Mouse (Mus musculus): ENCODE data around the gene Syngr2. TPM values are rescaled to one million over a fixed set of nuclear protein-coding genes. Genes with fewer than 3 reads are reported as not detected.
"Not testable (repeated sequence)": the region's sequence is repeated elsewhere in the genome, so short reads cannot be mapped to it uniquely, and the experiment has no call there.

Syngr2 gene
- polyA plus RNA-seq, 1 experiment: 150 TPM

DNA sequence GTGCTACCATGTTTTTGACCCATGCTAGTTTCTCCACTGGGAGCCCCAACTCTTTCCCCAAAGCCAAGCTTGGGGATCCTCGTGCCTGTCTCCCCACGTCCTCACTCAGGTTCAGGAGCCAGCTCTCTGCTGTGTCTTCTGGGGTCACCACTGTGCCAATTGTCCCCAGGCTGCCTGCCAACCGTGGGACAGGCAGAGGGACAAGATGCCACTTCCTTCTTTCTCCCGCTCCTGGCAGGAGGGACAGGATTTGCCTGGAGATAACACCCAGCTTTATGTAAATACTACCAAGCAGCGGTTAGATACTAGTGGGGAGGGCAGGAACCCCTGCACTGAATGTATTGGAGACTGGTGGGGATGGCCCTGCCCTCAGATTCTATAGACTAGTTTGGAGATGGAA is 4.4 kb downstream of the Syngr2 start:
- no peak for DNase-seq
- peaks cover 13% of the 10 kb centered on the region; the same call in 1 of the 2 replicates for H3K4me1 ChIP-seq (ENCODE audit: control insufficient read depth, insufficient read depth, low read length)
- no peak for TF ChIP-seq CTCF (conservative IDR thresholded peaks at IDR 0.05; ENCODE audit: insufficient read depth, insufficient read length, low read depth, low read length)
- TF ChIP-seq POLR2A (IDR thresholded peaks at IDR 0.05; ENCODE audit: low read depth, low read length): no peak
- no peaks in the 10 kb centered on the region for H3K36me3 ChIP-seq (ENCODE audit: control insufficient read depth, insufficient read depth, low read length)
- 69% methylated on average over 5 of the region's 5 CpGs for WGBS
- no peak overlapping the region for H3K27ac ChIP-seq (ENCODE audit: insufficient read depth, low read depth, low read length)
- no peaks in the 10 kb centered on the region for H3K27me3 ChIP-seq (replicated peaks; ENCODE audit: control insufficient read depth, insufficient read depth, low read length)
- no peak overlapping the region for H3K4me3 ChIP-seq (ENCODE audit: insufficient read depth, low read depth, low read length)

DNA sequence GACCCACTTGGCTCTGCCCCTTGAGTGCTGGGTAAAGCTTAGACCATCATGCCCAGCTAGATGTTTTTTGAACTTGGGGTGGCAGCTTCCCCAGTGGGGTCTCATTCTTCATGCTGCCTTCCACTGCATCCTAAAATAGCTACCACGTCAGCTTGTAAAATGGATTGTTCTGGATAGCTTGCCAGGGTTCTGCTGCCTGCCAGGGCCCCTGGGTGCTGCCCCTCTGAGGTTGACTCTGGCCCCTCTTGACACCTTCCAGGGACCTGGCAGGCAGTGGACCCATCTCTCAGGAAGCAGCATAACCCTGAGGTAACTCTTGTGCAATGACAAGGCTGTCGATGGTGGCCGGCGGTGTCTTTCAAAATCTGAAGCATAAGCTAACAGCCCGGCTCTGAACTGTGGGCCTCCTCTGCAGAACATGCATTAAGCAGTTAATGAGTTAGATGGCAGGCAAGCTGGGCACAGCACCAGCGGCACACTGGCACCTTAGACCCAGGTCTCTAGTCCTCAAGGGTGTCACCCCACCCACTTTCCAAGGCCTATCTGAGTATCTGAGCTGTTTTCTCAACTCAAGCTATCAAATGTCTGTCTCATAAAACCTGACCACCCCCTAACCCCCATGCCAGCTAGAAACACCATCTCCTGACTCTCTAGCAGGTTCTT is 5.4 kb downstream of the Syngr2 start:
- no peak for DNase-seq
- TF ChIP-seq CTCF (conservative IDR thresholded peaks at IDR 0.05; ENCODE audit: insufficient read depth, insufficient read length, low read depth, low read length) (no peak), POLR2A (IDR thresholded peaks at IDR 0.05; ENCODE audit: low read depth, low read length) (no peak)
- Histone ChIP-seq H3K27me3 (replicated peaks; ENCODE audit: control insufficient read depth, insufficient read depth, low read length) (no peaks in the 10 kb centered on the region), H3K4me3 (ENCODE audit: insufficient read depth, low read depth, low read length) (no peak overlapping the region), H3K36me3 (ENCODE audit: control insufficient read depth, insufficient read depth, low read length) (no peaks in the 10 kb centered on the region), H3K4me1 (ENCODE audit: control insufficient read depth, insufficient read depth, low read length) (peaks cover 9% of the 10 kb centered on the region; the same call in 1 of the 2 replicates), H3K27ac (ENCODE audit: insufficient read depth, low read depth, low read length) (no peak overlapping the region)
- 68% methylated on average over 6 of the region's 6 CpGs for WGBS

DNA sequence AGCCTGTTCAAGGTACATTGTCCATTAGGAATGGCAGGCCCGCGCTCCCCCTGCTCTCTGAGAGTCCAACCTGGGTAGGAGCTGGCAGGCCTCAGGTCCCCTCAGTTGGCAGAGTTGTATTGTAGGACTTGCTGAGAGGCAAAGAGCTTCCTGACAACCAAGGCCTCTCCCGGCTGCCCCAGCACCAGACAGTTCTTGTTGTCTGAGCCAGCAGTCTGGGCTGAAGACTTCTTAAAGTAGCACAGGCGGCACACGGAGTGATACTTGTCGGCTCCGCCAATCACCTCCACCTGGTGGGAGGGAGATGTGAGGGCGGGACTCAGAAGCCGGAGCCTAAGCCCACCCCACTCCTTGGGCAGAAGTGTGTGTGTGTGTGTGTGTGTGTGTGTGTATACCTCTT is 6.4 kb downstream of the Syngr2 start:
- H3K4me1 ChIP-seq (ENCODE audit: control insufficient read depth, insufficient read depth, low read length); H3K27ac ChIP-seq (ENCODE audit: insufficient read depth, low read depth, low read length); H3K27me3 ChIP-seq (replicated peaks; ENCODE audit: control insufficient read depth, insufficient read depth, low read length); H3K36me3 ChIP-seq (ENCODE audit: control insufficient read depth, insufficient read depth, low read length); DNase-seq; H3K4me3 ChIP-seq (ENCODE audit: insufficient read depth, low read depth, low read length): not testable (repeated sequence)
- WGBS: 64% methylated on average over 9 of the region's 9 CpGs

DNA sequence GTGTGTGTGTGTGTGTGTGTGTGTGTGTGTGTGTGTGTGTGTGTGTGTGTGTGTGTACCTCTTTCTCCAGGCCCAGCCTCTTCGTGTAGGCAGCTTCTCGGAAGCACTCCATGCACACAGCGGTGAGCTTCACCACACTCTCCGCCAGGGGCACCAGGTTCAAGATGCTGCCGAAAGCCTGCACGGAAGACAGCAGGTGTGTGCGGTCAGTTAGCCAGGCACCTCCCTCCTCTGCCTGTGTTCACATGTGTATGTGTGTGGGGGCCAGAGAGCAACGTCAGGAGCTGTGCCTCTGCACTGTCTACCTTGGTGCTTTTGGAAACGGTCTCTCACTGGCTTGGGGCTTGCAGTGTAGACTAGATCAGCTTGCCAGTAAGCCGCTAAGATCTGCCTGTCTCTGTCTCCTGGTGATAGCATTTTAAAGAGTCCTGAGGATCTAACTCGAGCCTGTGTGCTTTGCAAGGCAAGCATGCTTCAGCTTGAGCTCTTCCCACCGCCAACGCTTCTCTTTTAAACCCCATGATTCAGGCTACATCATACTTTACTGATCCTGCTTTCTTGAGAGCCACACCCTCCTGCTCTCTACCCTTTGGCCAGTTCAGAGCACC is 7.0 kb downstream of the Syngr2 start:
- H3K36me3 ChIP-seq (ENCODE audit: control insufficient read depth, insufficient read depth, low read length): no peaks in the 10 kb centered on the region
- WGBS: 85% methylated on average over 13 of the region's 13 CpGs
- no peak overlapping the region for H3K27ac ChIP-seq (ENCODE audit: insufficient read depth, low read depth, low read length)
- H3K4me3 ChIP-seq (ENCODE audit: insufficient read depth, low read depth, low read length): no peak overlapping the region
- DNase-seq: no peak
- H3K4me1 ChIP-seq (ENCODE audit: control insufficient read depth, insufficient read depth, low read length): peaks cover under 1% of the 10 kb centered on the region; the same call in 1 of the 2 replicates
- TF ChIP-seq POLR2A (IDR thresholded peaks at IDR 0.05; ENCODE audit: low read depth, low read length): no peak
- no peak for TF ChIP-seq CTCF (conservative IDR thresholded peaks at IDR 0.05; ENCODE audit: insufficient read depth, insufficient read length, low read depth, low read length)
- H3K27me3 ChIP-seq (replicated peaks; ENCODE audit: control insufficient read depth, insufficient read depth, low read length): no peaks in the 10 kb centered on the region

DNA sequence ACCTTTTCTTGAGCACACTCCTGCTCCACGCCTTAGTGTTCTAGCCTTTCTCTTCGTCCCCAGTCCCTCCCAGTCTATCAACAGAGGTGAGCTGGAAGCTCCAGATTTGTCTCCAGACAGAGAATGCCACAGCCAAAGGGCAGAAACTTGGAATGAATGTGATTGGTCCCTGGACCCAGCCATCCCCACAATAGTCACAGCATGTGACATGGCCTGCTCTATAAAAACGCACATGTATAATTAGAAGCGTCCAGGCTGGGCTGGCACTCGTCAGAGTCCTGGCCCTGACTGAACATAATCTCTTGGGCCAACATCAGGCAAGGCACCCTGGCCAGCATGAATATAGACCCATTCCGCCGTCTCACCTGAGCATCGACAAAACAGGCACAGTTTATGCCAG is 9.6 kb downstream of the Syngr2 start:
- H3K27me3 ChIP-seq (replicated peaks; ENCODE audit: control insufficient read depth, insufficient read depth, low read length): no peaks in the 10 kb centered on the region
- DNase-seq: no peak
- peaks cover under 1% of the 10 kb centered on the region; the same call in 1 of the 2 replicates for H3K4me1 ChIP-seq (ENCODE audit: control insufficient read depth, insufficient read depth, low read length)
- H3K4me3 ChIP-seq (ENCODE audit: insufficient read depth, low read depth, low read length): no peak overlapping the region
- no peak for TF ChIP-seq CTCF (conservative IDR thresholded peaks at IDR 0.05; ENCODE audit: insufficient read depth, insufficient read length, low read depth, low read length)
- TF ChIP-seq POLR2A (IDR thresholded peaks at IDR 0.05; ENCODE audit: low read depth, low read length): no peak
- WGBS: 75% methylated on average over 8 of the region's 8 CpGs
- no peaks in the 10 kb centered on the region for H3K36me3 ChIP-seq (ENCODE audit: control insufficient read depth, insufficient read depth, low read length)
- H3K27ac ChIP-seq (ENCODE audit: insufficient read depth, low read depth, low read length): no peak overlapping the region

DNA sequence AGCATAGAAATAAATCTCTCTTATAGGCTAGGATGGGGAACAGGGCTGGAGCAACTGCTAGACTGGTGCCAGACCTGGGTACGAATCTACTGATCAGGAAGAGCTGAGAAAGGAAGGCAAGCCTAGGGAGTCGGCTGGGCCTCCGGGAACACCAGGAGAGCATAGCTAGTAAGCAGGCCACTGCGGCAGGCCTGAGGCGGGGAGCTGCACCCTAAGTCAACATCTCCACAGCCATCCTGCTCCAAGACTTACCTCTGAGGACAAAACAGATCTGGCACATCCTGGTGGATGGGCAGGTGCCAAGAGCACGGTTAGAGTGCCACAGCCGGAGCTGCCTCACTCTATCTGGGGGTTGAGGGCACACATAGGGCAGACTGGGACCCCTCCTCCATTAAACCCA is 10.7 kb downstream of the Syngr2 start:
- H3K36me3 ChIP-seq (ENCODE audit: control insufficient read depth, insufficient read depth, low read length): no peaks in the 10 kb centered on the region
- TF ChIP-seq POLR2A (IDR thresholded peaks at IDR 0.05; ENCODE audit: low read depth, low read length): no peak
- TF ChIP-seq CTCF (conservative IDR thresholded peaks at IDR 0.05; ENCODE audit: insufficient read depth, insufficient read length, low read depth, low read length): no peak
- WGBS: 90% methylated on average over 7 of the region's 7 CpGs
- DNase-seq: no peak
- peaks cover 9% of the 10 kb centered on the region; the same call in 1 of the 2 replicates for H3K4me1 ChIP-seq (ENCODE audit: control insufficient read depth, insufficient read depth, low read length)
- H3K27ac ChIP-seq (ENCODE audit: insufficient read depth, low read depth, low read length): no peak overlapping the region
- no peak overlapping the region for H3K4me3 ChIP-seq (ENCODE audit: insufficient read depth, low read depth, low read length)
- H3K27me3 ChIP-seq (replicated peaks; ENCODE audit: control insufficient read depth, insufficient read depth, low read length): no peaks in the 10 kb centered on the region

DNA sequence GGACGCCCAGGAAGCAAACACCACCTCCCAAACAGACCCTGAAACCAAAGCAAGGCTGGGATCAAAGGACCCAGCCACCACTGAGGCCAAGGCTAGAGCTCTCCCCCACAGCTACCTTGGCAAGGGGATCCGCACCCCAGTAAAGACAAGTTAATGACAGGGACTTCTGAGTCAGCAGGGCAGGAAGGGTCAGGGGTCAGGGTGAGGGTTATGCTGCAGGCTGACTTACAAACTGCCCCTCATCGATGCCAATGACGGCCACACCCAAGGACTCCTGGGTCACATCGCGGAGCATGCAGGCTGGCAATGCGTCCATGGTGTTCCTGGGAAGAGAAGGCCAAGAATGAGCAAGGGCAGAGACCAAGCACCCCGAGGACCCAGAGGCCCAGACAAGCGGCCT is 12.4 kb downstream of the Syngr2 start:
- no peak overlapping the region for H3K27ac ChIP-seq (ENCODE audit: insufficient read depth, low read depth, low read length)
- no peaks in the 10 kb centered on the region for H3K27me3 ChIP-seq (replicated peaks; ENCODE audit: control insufficient read depth, insufficient read depth, low read length)
- H3K4me3 ChIP-seq (ENCODE audit: insufficient read depth, low read depth, low read length): no peak overlapping the region
- H3K4me1 ChIP-seq (ENCODE audit: control insufficient read depth, insufficient read depth, low read length): peaks cover 20% of the 10 kb centered on the region; the same call in 1 of the 2 replicates
- H3K36me3 ChIP-seq (ENCODE audit: control insufficient read depth, insufficient read depth, low read length): no peaks in the 10 kb centered on the region
- WGBS: 76% methylated on average over 9 of the region's 9 CpGs
- no peak for TF ChIP-seq POLR2A (IDR thresholded peaks at IDR 0.05; ENCODE audit: low read depth, low read length)
- TF ChIP-seq CTCF (conservative IDR thresholded peaks at IDR 0.05; ENCODE audit: insufficient read depth, insufficient read length, low read depth, low read length): no peak
- DNase-seq: no peak
